Mouse (Mus musculus) hematopoietic stem cell, adult 5-6 weeks (primary cell): ENCODE data around the gene Plekho2. TPM values are rescaled to one million over a fixed set of nuclear protein-coding genes. Genes with fewer than 3 reads are reported as not detected.

Experiments
- ATAC-seq, 2 experiments: fragments of 125-278 bp in 1 of 2; replicated peaks in 1 of 2; 2 replicates each; pipeline ENCODE4 v1.8.0; 2016 to 2017; ENCODE audit warnings: inconsistent platforms in 2 of 2, mild to moderate bottlenecking in 2 of 2, moderate number of reproducible peaks in 2 of 2, low read depth in 1 of 2, moderate TSS enrichment in 1 of 2; ENCODE audit not compliant: low FRiP score in 2 of 2, poor library complexity in 2 of 2, severe bottlenecking in 2 of 2, insufficient read depth in 1 of 2, low TSS enrichment in 1 of 2
- total RNA-seq: library from RNA; stranded (forward); fragments of 172-1452, 232-1000 nt; gene quantifications from 2 replicates; pipeline ENCODE4 v1.2.3, GENCODE M21; 2017

The Plekho2 gene
- total RNA-seq, 1 experiment from 2014 or later = 41.1 TPM

GRCm38 (mm10) chr9:65563073-65563472 is 16.8 kb downstream of the Plekho2 start:
- no peak for ATAC-seq

GRCm38 (mm10) chr9:65562081-65562506 is 17.7 kb downstream of the Plekho2 start:
- ATAC-seq = no peak

- ATAC-seq = peak; percentile 86 to 87
Measured at GRCm38 (mm10) chr9:65561016-65561415, 18.8 kb downstream of the Plekho2 start.

GRCm38 (mm10) chr9:65558806-65559205 is 21.0 kb downstream of the Plekho2 start:
- no peak for ATAC-seq

GRCm38 (mm10) chr9:65556979-65557378 is 22.9 kb downstream of the Plekho2 start:
- no peak for ATAC-seq

GRCm38 (mm10) chr9:65556349-65556748 is 23.5 kb downstream of the Plekho2 start:
- ATAC-seq = no peak

GRCm38 (mm10) chr9:65555621-65556020 is 24.2 kb downstream of the Plekho2 start:
- no peak for ATAC-seq

- ATAC-seq = no peak; a peak in 1 of 4 replicates
Measured at GRCm38 (mm10) chr9:65555001-65555405, 24.8 kb downstream of the Plekho2 start.

- no peak for ATAC-seq
Measured at GRCm38 (mm10) chr9:65552711-65553110, 27.1 kb downstream of the Plekho2 start.

GRCm38 (mm10) chr9:65552141-65552540 is 27.7 kb downstream of the Plekho2 start:
- ATAC-seq = peak; percentile 57 to 63

- peak; percentile 77 to 79 for ATAC-seq
Measured at GRCm38 (mm10) chr9:65551035-65551434, 28.8 kb downstream of the Plekho2 start.

GRCm38 (mm10) chr9:65550079-65550831 is 29.6 kb downstream of the Plekho2 start:
- no peak for ATAC-seq

- no peak for ATAC-seq
Measured at GRCm38 (mm10) chr9:65549643-65550042, 30.2 kb downstream of the Plekho2 start.

- no peak for ATAC-seq
Measured at GRCm38 (mm10) chr9:65549139-65549538, 30.7 kb downstream of the Plekho2 start.

GRCm38 (mm10) chr9:65548311-65548710 is 31.5 kb downstream of the Plekho2 start:
- ATAC-seq = no peak

- ATAC-seq = no peak
Measured at GRCm38 (mm10) chr9:65547844-65548243, 32.0 kb downstream of the Plekho2 start.

GRCm38 (mm10) chr9:65547111-65547510 is 32.7 kb downstream of the Plekho2 start:
- no peak for ATAC-seq

GRCm38 (mm10) chr9:65546413-65546695 is 33.5 kb downstream of the Plekho2 start:
- no peak for ATAC-seq
